Mouse (Mus musculus): ENCODE results near the gene Spn. TPM values are rescaled to one million over a fixed set of nuclear protein-coding genes. Genes with fewer than 3 reads are reported as not detected.

The Spn gene
- polyA plus RNA-seq, 1 experiment, result 21.7 TPM

DNA sequence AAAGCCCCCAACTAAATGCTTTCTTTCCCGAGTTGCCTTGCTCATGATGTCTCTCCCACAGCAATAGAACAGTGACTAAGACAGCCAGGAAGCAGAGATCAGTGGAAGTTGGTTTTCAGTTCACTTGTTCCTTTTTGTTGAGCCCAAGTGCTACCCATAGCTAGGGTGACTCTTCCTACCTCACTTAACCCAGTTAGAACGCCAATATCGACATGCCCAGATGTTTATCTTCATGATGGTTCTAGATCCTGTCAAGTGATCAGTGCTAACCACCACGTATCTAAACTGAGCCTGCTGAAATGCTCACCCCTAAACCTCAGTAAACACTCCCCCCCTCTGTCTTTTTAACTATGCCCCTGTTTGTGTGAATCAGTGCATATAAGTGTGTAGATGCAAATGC lies 38.1 kb downstream of the Spn start:
- Histone ChIP-seq H3K79me2 (ENCODE audit: control insufficient read depth, insufficient read depth) (no peaks in the 10 kb centered on the region), H3K4me2 (ENCODE audit: low read depth) (no peak overlapping the region), H3K27me3 (ENCODE audit: control insufficient read depth, insufficient read depth, insufficient read length) (no peaks in the 10 kb centered on the region), H3K36me3 (ENCODE audit: control insufficient read depth, insufficient read depth) (no peaks in the 10 kb centered on the region), H3K4me3 (no peak overlapping the region), H3ac (ENCODE audit: control insufficient read depth, insufficient read length) (no peak overlapping the region)
- no peak for TF ChIP-seq MYOD1 (IDR thresholded peaks at IDR 0.05; ENCODE audit: control insufficient read depth in 1 of 3, insufficient read length in 2 of 3, low read depth in 2 of 3)

DNA sequence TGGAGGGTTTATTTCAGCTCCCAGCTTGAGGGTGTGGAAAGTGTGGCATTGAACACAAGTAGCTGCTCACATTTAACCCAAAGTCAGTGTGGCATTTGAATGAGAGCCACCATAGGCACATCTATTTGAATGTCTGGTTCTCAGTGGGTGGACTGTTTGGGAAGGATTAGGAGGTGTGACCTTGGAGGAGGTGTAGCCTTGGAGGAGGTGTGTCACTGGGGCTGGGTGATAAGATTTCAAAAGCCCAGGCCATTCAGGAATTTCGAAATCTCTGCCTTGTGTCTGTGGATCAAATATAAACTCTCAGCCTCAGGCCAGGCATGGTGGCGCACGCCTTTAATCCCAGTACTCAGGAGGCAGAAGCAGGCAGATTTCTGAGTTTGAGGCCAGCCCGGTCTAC lies 38.7 kb downstream of the Spn start:
- Histone ChIP-seq H3ac (ENCODE audit: control insufficient read depth, insufficient read length) (no peak overlapping the region), H3K36me3 (ENCODE audit: control insufficient read depth, insufficient read depth) (no peaks in the 10 kb centered on the region), H3K79me2 (ENCODE audit: control insufficient read depth, insufficient read depth) (no peaks in the 10 kb centered on the region), H3K4me2 (ENCODE audit: low read depth) (no peak overlapping the region), H3K4me3 (no peak overlapping the region), H3K27me3 (ENCODE audit: control insufficient read depth, insufficient read depth, insufficient read length) (no peaks in the 10 kb centered on the region)
- TF ChIP-seq MYOG (IDR thresholded peaks at IDR 0.05; ENCODE audit: control insufficient read depth in 1 of 3, insufficient read depth in 1 of 3, insufficient read length in 2 of 3, low read depth in 2 of 3) (no peak), TCF3 (IDR thresholded peaks at IDR 0.05; ENCODE audit: insufficient read length, low read depth) (no peak)

DNA sequence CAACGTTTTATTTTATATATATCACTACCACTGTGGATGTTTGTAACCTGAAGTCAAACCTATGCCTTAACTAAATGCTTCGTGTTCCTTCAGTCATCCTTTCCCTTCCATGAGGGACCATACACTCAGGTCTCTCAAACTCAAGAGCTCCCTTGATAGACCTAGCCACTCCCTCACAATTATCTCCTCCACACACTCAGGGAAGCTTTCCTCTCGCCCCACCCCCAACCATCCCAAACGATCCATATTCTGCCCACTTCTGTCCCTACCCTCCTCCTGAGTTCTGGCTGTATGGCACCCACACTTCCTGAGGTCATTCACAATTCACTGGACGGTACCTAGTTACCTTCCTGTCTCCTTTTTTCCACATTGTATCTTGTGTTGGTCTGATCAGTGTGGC lies 39.1 kb downstream of the Spn start:
- Histone ChIP-seq H3K79me2 (ENCODE audit: control insufficient read depth, insufficient read depth) (no peaks in the 10 kb centered on the region), H3K27me3 (ENCODE audit: control insufficient read depth, insufficient read depth, insufficient read length) (no peaks in the 10 kb centered on the region), H3K36me3 (ENCODE audit: control insufficient read depth, insufficient read depth) (no peaks in the 10 kb centered on the region), H3K4me3 (no peak overlapping the region), H3K4me2 (ENCODE audit: low read depth) (no peak overlapping the region), H3ac (ENCODE audit: control insufficient read depth, insufficient read length) (no peak overlapping the region)
- TF ChIP-seq CEBPB (IDR thresholded peaks at IDR 0.05; ENCODE audit: insufficient read depth, poor library complexity, severe bottlenecking) (no peak), POLR2AphosphoS2 (IDR thresholded peaks at IDR 0.05; ENCODE audit: insufficient read length, low read depth) (no peak), SRF (IDR thresholded peaks at IDR 0.05; ENCODE audit: control insufficient read depth, insufficient read length, low read depth) (no peak), TCF3 (IDR thresholded peaks at IDR 0.05; ENCODE audit: insufficient read length, low read depth) (no peak), TCF12 (IDR thresholded peaks at IDR 0.05; ENCODE audit: insufficient read depth, poor library complexity, severe bottlenecking) (no peak), MYOG (IDR thresholded peaks at IDR 0.05; ENCODE audit: control insufficient read depth in 1 of 3, insufficient read depth in 1 of 3, insufficient read length in 2 of 3, low read depth in 2 of 3) (no peak), POLR2A (IDR thresholded peaks at IDR 0.05; ENCODE audit: insufficient read length, low read depth) (no peak), E2F4 (IDR thresholded peaks at IDR 0.05; ENCODE audit: insufficient read depth) (no peak), MAX (IDR thresholded peaks at IDR 0.05; ENCODE audit: low read depth) (no peak), REST (IDR thresholded peaks at IDR 0.05; ENCODE audit: insufficient read depth, insufficient read length) (no peak)

DNA sequence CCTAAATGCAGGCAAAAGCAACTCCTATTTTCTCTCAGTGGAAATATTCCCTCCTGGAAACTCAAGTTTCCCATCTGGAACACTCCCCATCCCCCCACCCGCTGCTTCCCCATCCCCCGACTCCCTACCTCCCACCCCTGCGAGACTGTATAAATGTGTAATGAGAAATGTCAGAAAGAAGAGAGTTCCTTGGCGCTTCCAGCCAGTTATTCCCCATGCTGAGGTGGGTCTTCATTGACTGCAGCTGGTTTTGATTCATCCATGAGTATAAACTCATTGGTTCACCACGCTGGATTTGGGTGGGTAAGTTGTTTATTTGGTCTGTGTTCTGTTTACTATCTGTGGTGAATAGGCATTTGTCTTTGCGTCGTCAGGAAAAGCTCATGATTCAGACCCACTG lies 41.2 kb downstream of the Spn start:
- no peak overlapping the region for H3K4me2 ChIP-seq (ENCODE audit: low read depth)
- no peak overlapping the region for H3K4me3 ChIP-seq
- no peak overlapping the region for H3ac ChIP-seq (ENCODE audit: control insufficient read depth, insufficient read length)
- H3K36me3 ChIP-seq (ENCODE audit: control insufficient read depth, insufficient read depth), result peaks cover 9% of the 10 kb centered on the region
- H3K27me3 ChIP-seq (ENCODE audit: control insufficient read depth, insufficient read depth, insufficient read length), result no peaks in the 10 kb centered on the region
- H3K79me2 ChIP-seq (ENCODE audit: control insufficient read depth, insufficient read depth), result peaks cover 18% of the 10 kb centered on the region
- no peak for TF ChIP-seq POLR2A (IDR thresholded peaks at IDR 0.05; ENCODE audit: insufficient read length, low read depth)
- TF ChIP-seq E2F4 (IDR thresholded peaks at IDR 0.05; ENCODE audit: insufficient read depth), result no peak
- no peak for TF ChIP-seq MAX (IDR thresholded peaks at IDR 0.05; ENCODE audit: low read depth)
- no peak for TF ChIP-seq POLR2AphosphoS2 (IDR thresholded peaks at IDR 0.05; ENCODE audit: insufficient read length, low read depth)
- no peak for TF ChIP-seq SRF (IDR thresholded peaks at IDR 0.05; ENCODE audit: control insufficient read depth, insufficient read length, low read depth)
- no peak for TF ChIP-seq USF1 (IDR thresholded peaks at IDR 0.05; ENCODE audit: low read depth)
- no peak for TF ChIP-seq CEBPB (IDR thresholded peaks at IDR 0.05; ENCODE audit: insufficient read depth, poor library complexity, severe bottlenecking)
- no peak for TF ChIP-seq MYOG (IDR thresholded peaks at IDR 0.05; ENCODE audit: control insufficient read depth in 1 of 3, insufficient read depth in 1 of 3, insufficient read length in 2 of 3, low read depth in 2 of 3)
- no peak for TF ChIP-seq TCF12 (IDR thresholded peaks at IDR 0.05; ENCODE audit: insufficient read depth, poor library complexity, severe bottlenecking)
- TF ChIP-seq REST (IDR thresholded peaks at IDR 0.05; ENCODE audit: insufficient read depth, insufficient read length), result no peak
- no peak for TF ChIP-seq MYOD1 (IDR thresholded peaks at IDR 0.05; ENCODE audit: control insufficient read depth in 1 of 3, insufficient read length in 2 of 3, low read depth in 2 of 3)
- TF ChIP-seq TCF3 (IDR thresholded peaks at IDR 0.05; ENCODE audit: insufficient read length, low read depth), result no peak

DNA sequence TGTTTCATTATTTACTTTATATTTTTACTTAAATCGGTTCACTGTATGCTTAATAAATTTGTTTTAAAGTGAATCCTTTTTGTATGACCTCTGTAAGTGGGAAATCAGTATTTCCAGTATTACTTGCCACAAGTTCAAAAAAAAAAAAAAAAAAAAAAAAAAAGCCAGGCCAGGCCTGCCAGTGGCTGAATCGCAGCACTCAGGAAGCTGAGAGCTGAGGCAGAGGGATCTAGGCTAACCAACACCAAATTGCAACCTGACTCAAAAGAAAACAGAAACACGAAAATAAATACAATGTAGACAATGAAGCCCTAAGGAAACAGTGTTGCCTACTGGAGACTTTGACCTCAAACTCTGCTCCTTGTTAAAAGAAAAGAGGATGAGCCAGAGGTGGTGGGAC lies 43.7 kb downstream of the Spn start:
- H3K4me3 ChIP-seq, result no peak overlapping the region
- H3K27me3 ChIP-seq (ENCODE audit: control insufficient read depth, insufficient read depth, insufficient read length), result no peaks in the 10 kb centered on the region
- no peak for TF ChIP-seq MAX (IDR thresholded peaks at IDR 0.05; ENCODE audit: low read depth)
- TF ChIP-seq E2F4 (IDR thresholded peaks at IDR 0.05; ENCODE audit: insufficient read depth), result no peak
- TF ChIP-seq POLR2AphosphoS2 (IDR thresholded peaks at IDR 0.05; ENCODE audit: insufficient read length, low read depth), result no peak
- TF ChIP-seq TCF12 (IDR thresholded peaks at IDR 0.05; ENCODE audit: insufficient read depth, poor library complexity, severe bottlenecking), result no peak
- TF ChIP-seq SRF (IDR thresholded peaks at IDR 0.05; ENCODE audit: control insufficient read depth, insufficient read length, low read depth), result no peak
- no peak for TF ChIP-seq CEBPB (IDR thresholded peaks at IDR 0.05; ENCODE audit: insufficient read depth, poor library complexity, severe bottlenecking)
- TF ChIP-seq POLR2A (IDR thresholded peaks at IDR 0.05; ENCODE audit: insufficient read length, low read depth), result no peak
- peaks cover 20% of the 10 kb centered on the region for H3K79me2 ChIP-seq (ENCODE audit: control insufficient read depth, insufficient read depth)
- H3K4me2 ChIP-seq (ENCODE audit: low read depth), result no peak overlapping the region
- H3ac ChIP-seq (ENCODE audit: control insufficient read depth, insufficient read length), result no peak overlapping the region
- peaks cover 9% of the 10 kb centered on the region for H3K36me3 ChIP-seq (ENCODE audit: control insufficient read depth, insufficient read depth)
